Mouse (Mus musculus): ENCODE data around the gene Olfr533. TPM values are rescaled to one million over a fixed set of nuclear protein-coding genes. Genes with fewer than 3 reads are reported as not detected.

The Olfr533 gene
- polyA plus RNA-seq, 1 experiment from 2014 or later = not detected

Other genes starting within 250 kb of the Olfr533 start
- not detected in 2 replicates for gene Cd163l1, start 245.1 kb upstream of the Olfr533 start, polyA plus RNA-seq (2014; fragmentation: Nextera tagmentation; extraction: Ambion mirVana)
- gene 5830411N06Rik, start 216.1 kb upstream of the Olfr533 start, polyA plus RNA-seq (2014; fragmentation: Nextera tagmentation; extraction: Ambion mirVana) = not detected in 2 replicates
- gene Olfr525, start 142.5 kb upstream of the Olfr533 start, polyA plus RNA-seq (2014; fragmentation: Nextera tagmentation; extraction: Ambion mirVana) = not detected in 2 replicates
- gene Olfr527, start 129.4 kb upstream of the Olfr533 start, polyA plus RNA-seq (2014; fragmentation: Nextera tagmentation; extraction: Ambion mirVana) = not detected in 2 replicates
- gene Olfr60, start 101.7 kb upstream of the Olfr533 start, polyA plus RNA-seq (2014; fragmentation: Nextera tagmentation; extraction: Ambion mirVana) = not detected in 2 replicates
- not detected in 2 replicates for gene Olfr530, start 87.0 kb upstream of the Olfr533 start, polyA plus RNA-seq (2014; fragmentation: Nextera tagmentation; extraction: Ambion mirVana)
- gene Olfr531, start 60.5 kb upstream of the Olfr533 start, polyA plus RNA-seq (2014; fragmentation: Nextera tagmentation; extraction: Ambion mirVana) = not detected in 2 replicates
- gene Olfr532, start 41.7 kb upstream of the Olfr533 start, polyA plus RNA-seq (2014; fragmentation: Nextera tagmentation; extraction: Ambion mirVana) = not detected in 2 replicates
- not detected in 2 replicates for gene Olfr535, start 20.8 kb downstream of the Olfr533 start, polyA plus RNA-seq (2014; fragmentation: Nextera tagmentation; extraction: Ambion mirVana)
- gene Olfr536, start 44.0 kb downstream of the Olfr533 start, polyA plus RNA-seq (2014; fragmentation: Nextera tagmentation; extraction: Ambion mirVana) = not detected in 2 replicates
- not detected in 2 replicates for gene Olfr538, start 104.5 kb downstream of the Olfr533 start, polyA plus RNA-seq (2014; fragmentation: Nextera tagmentation; extraction: Ambion mirVana)
- gene Olfr46, start 137.9 kb downstream of the Olfr533 start, polyA plus RNA-seq (2014; fragmentation: Nextera tagmentation; extraction: Ambion mirVana) = 0.03 TPM in 1 of 2 replicates, not detected in the other
- gene Olfr61, start 165.6 kb downstream of the Olfr533 start, polyA plus RNA-seq (2014; fragmentation: Nextera tagmentation; extraction: Ambion mirVana) = not detected in 2 replicates
- not detected in 2 replicates for gene Olfr53, start 183.1 kb downstream of the Olfr533 start, polyA plus RNA-seq (2014; fragmentation: Nextera tagmentation; extraction: Ambion mirVana)
- gene Olfr539, start 196.6 kb downstream of the Olfr533 start, polyA plus RNA-seq (2014; fragmentation: Nextera tagmentation; extraction: Ambion mirVana) = 0.03 TPM in 1 of 2 replicates, not detected in the other
- gene Olfr45, start 218.6 kb downstream of the Olfr533 start, polyA plus RNA-seq (2014; fragmentation: Nextera tagmentation; extraction: Ambion mirVana) = not detected in 2 replicates
- not detected in 2 replicates for gene Olfr541, start 233.9 kb downstream of the Olfr533 start, polyA plus RNA-seq (2014; fragmentation: Nextera tagmentation; extraction: Ambion mirVana)

All from hindbrain, embryonic 14.5 days (tissue).